Mouse (Mus musculus) right cerebral cortex, adult 18-20 months (tissue): Measurements from ENCODE around the gene Crybg3.

ENCODE experiments used
- DNase-seq: peaks from one replicate; pipeline ENCODE4 v3.0.0; 2022; ENCODE audit warnings: mixed read lengths

Gene Crybg3

GRCm38 (mm10) chr16:59444880-59445559, 155.8 kb downstream of the Crybg3 start:
- DNase-seq = no peak
